Mouse (Mus musculus) heart, embryonic 10.5 days (tissue): ENCODE measurements at regions not wholly inside any gene's neighbourhood (a gene's known extent, or its start where the extent isn't known, plus 50 kb on each side); places are given as distances from the start of the nearest gene placed in this dataset.

Experiments used
- DNase-seq: peaks from one replicate; pipeline ENCODE4 v3.0.0-alpha.2; 2017; ENCODE audit warnings: low spot score
- H3K27ac ChIP-seq: fragments of 300-500 bp; sonication (generic); 2 replicates; pipeline ENCODE4 v1.5.1; 2016; ENCODE audit warnings: mild to moderate bottlenecking
- H3K27me3 ChIP-seq: fragments of 300-500 bp; sonication (generic); 2 replicates; pipeline ENCODE4 v1.6.1; 2016; ENCODE audit warnings: mild to moderate bottlenecking; ENCODE audit not compliant: poor library complexity, insufficient read depth, severe bottlenecking
- H3K36me3 ChIP-seq: fragments of 300-500 bp; sonication (generic); 2 replicates; pipeline ENCODE4 v1.6.1; 2016; ENCODE audit warnings: mild to moderate bottlenecking, moderate library complexity
- H3K4me1 ChIP-seq: fragments of 300-500 bp; sonication (generic); 2 replicates; pipeline ENCODE4 v1.6.1; 2016; ENCODE audit warnings: mild to moderate bottlenecking
- H3K4me3 ChIP-seq: fragments of 300-500 bp; sonication (generic); 2 replicates; pipeline ENCODE4 v1.5.1; 2016; ENCODE audit warnings: mild to moderate bottlenecking, moderate library complexity
- H3K9me3 ChIP-seq: fragments of 300-500 bp; sonication (generic); 2 replicates; pipeline ENCODE4 v1.6.1; 2016; ENCODE audit warnings: mild to moderate bottlenecking, moderate library complexity
- WGBS: fragments of 180-500 bp; shearing (Covaris S2); methylation state at CpG from one replicate; pipeline ENCODE4 v1.1.7; 2016; 5-methylcytosine and 5-hydroxymethylcytosine counted together

- Histone ChIP-seq H3K4me3 (no peak overlapping the region), H3K27me3 (no peaks in the 10 kb centered on the region), H3K9me3 (no peaks in the 10 kb centered on the region), H3K4me1 (no peaks in the 10 kb centered on the region), H3K27ac (no peak overlapping the region), H3K36me3 (no peaks in the 10 kb centered on the region)
- 78% methylated on average over 9 of the region's 9 CpGs for WGBS
- no peak for DNase-seq
Measured at GRCm38 (mm10) chr14:79881726-79882125, 102.2 kb upstream of the Olfm4 start.

- H3K36me3 ChIP-seq: no peaks in the 10 kb centered on the region
- no peaks in the 10 kb centered on the region for H3K27me3 ChIP-seq
- H3K27ac ChIP-seq: no peak overlapping the region
- H3K4me1 ChIP-seq: no peaks in the 10 kb centered on the region
- no peaks in the 10 kb centered on the region for H3K9me3 ChIP-seq
- DNase-seq: no peak
- WGBS: 68% methylated on average over 5 of the region's 5 CpGs
- no peak overlapping the region for H3K4me3 ChIP-seq
Measured at GRCm38 (mm10) chr14:79880065-79880755, 103.7 kb upstream of the Olfm4 start.

- no peak overlapping the region for H3K4me3 ChIP-seq
- WGBS: 80% methylated on average over 11 of the region's 11 CpGs
Measured at GRCm38 (mm10) chr14:79879333-79880035, 104.4 kb upstream of the Olfm4 start.

GRCm38 (mm10) chr14:79878285-79879019 is 105.4 kb upstream of the Olfm4 start:
- WGBS: 79% methylated on average over 17 of the region's 17 CpGs
- no peaks in the 10 kb centered on the region for H3K9me3 ChIP-seq
- no peak overlapping the region for H3K27ac ChIP-seq
- H3K4me3 ChIP-seq: no peak overlapping the region
- H3K36me3 ChIP-seq: no peaks in the 10 kb centered on the region
- H3K4me1 ChIP-seq: no peaks in the 10 kb centered on the region
- no peaks in the 10 kb centered on the region for H3K27me3 ChIP-seq
- no peak for DNase-seq

More at GRCm38 (mm10) chr14:79879333-79880035, 104.4 kb upstream of the Olfm4 start:
- Histone ChIP-seq H3K27ac (no peak overlapping the region), H3K4me1 (no peaks in the 10 kb centered on the region), H3K27me3 (no peaks in the 10 kb centered on the region), H3K9me3 (no peaks in the 10 kb centered on the region), H3K36me3 (no peaks in the 10 kb centered on the region)
- no peak for DNase-seq

- H3K4me1 ChIP-seq: no peaks in the 10 kb centered on the region
- H3K27me3 ChIP-seq: no peaks in the 10 kb centered on the region
- DNase-seq: no peak
- no peaks in the 10 kb centered on the region for H3K36me3 ChIP-seq
- 55% methylated on average over 13 of the region's 13 CpGs for WGBS
- no peak overlapping the region for H3K27ac ChIP-seq
- H3K4me3 ChIP-seq: no peak overlapping the region
- no peaks in the 10 kb centered on the region for H3K9me3 ChIP-seq
Measured at GRCm38 (mm10) chr14:79873062-79873461, 102.0 kb upstream of the Pcdh8 start.

- 10% methylated on average over 1 of the region's 1 CpGs for WGBS
Measured at GRCm38 (mm10) chr14:79872430-79872829, 101.3 kb upstream of the Pcdh8 start.

GRCm38 (mm10) chr14:79869325-79869724 is 98.2 kb upstream of the Pcdh8 start:
- no peak for DNase-seq

More at GRCm38 (mm10) chr14:79872430-79872829, 101.3 kb upstream of the Pcdh8 start:
- Histone ChIP-seq H3K4me3 (no peak overlapping the region), H3K36me3 (no peaks in the 10 kb centered on the region), H3K9me3 (no peaks in the 10 kb centered on the region), H3K4me1 (no peaks in the 10 kb centered on the region), H3K27me3 (no peaks in the 10 kb centered on the region), H3K27ac (no peak overlapping the region)
- no peak for DNase-seq

GRCm38 (mm10) chr14:79856245-79856644 is 85.1 kb upstream of the Pcdh8 start:
- Histone ChIP-seq H3K4me1 (no peaks in the 10 kb centered on the region), H3K36me3 (no peaks in the 10 kb centered on the region), H3K9me3 (no peaks in the 10 kb centered on the region), H3K27ac (no peak overlapping the region), H3K27me3 (no peaks in the 10 kb centered on the region), H3K4me3 (no peak overlapping the region)
- no peak for DNase-seq
- 81% methylated on average over 7 of the region's 7 CpGs for WGBS

More at GRCm38 (mm10) chr14:79869325-79869724, 98.2 kb upstream of the Pcdh8 start:
- H3K36me3 ChIP-seq: no peaks in the 10 kb centered on the region
- 67% methylated on average over 1 of the region's 1 CpGs for WGBS
- no peak overlapping the region for H3K27ac ChIP-seq
- H3K4me1 ChIP-seq: no peaks in the 10 kb centered on the region
- no peaks in the 10 kb centered on the region for H3K27me3 ChIP-seq
- no peaks in the 10 kb centered on the region for H3K9me3 ChIP-seq
- no peak overlapping the region for H3K4me3 ChIP-seq

- DNase-seq: no peak
- no peaks in the 10 kb centered on the region for H3K27me3 ChIP-seq
- no peaks in the 10 kb centered on the region for H3K4me1 ChIP-seq
- H3K9me3 ChIP-seq: no peaks in the 10 kb centered on the region
- H3K27ac ChIP-seq: no peak overlapping the region
- H3K4me3 ChIP-seq: no peak overlapping the region
- no peaks in the 10 kb centered on the region for H3K36me3 ChIP-seq
- WGBS: 85% methylated on average over 5 of the region's 5 CpGs
Measured at GRCm38 (mm10) chr14:79854216-79854615, 83.1 kb upstream of the Pcdh8 start.

- H3K27ac ChIP-seq: no peak overlapping the region
- 74% methylated on average over 10 of the region's 10 CpGs for WGBS
- H3K4me1 ChIP-seq: no peaks in the 10 kb centered on the region
Measured at GRCm38 (mm10) chr14:79852683-79853082, 81.6 kb upstream of the Pcdh8 start.

GRCm38 (mm10) chr14:79851795-79852194 is 80.7 kb upstream of the Pcdh8 start:
- no peaks in the 10 kb centered on the region for H3K4me1 ChIP-seq
- no peaks in the 10 kb centered on the region for H3K36me3 ChIP-seq
- WGBS: 74% methylated on average over 7 of the region's 7 CpGs
- H3K27me3 ChIP-seq: no peaks in the 10 kb centered on the region
- H3K4me3 ChIP-seq: no peak overlapping the region
- DNase-seq: no peak
- H3K9me3 ChIP-seq: no peaks in the 10 kb centered on the region
- no peak overlapping the region for H3K27ac ChIP-seq

More at GRCm38 (mm10) chr14:79852683-79853082, 81.6 kb upstream of the Pcdh8 start:
- no peak overlapping the region for H3K4me3 ChIP-seq
- H3K36me3 ChIP-seq: no peaks in the 10 kb centered on the region
- no peaks in the 10 kb centered on the region for H3K27me3 ChIP-seq
- no peaks in the 10 kb centered on the region for H3K9me3 ChIP-seq
- no peak for DNase-seq

- Histone ChIP-seq H3K9me3 (no peaks in the 10 kb centered on the region), H3K27ac (no peak overlapping the region), H3K27me3 (no peaks in the 10 kb centered on the region), H3K4me3 (no peak overlapping the region), H3K36me3 (no peaks in the 10 kb centered on the region), H3K4me1 (no peaks in the 10 kb centered on the region)
- 83% methylated on average over 10 of the region's 10 CpGs for WGBS
- DNase-seq: no peak
Measured at GRCm38 (mm10) chr14:79851231-79851630, 80.1 kb upstream of the Pcdh8 start.
